Mouse (Mus musculus): Measurements from ENCODE around the gene Gm20388. TPM values are rescaled to one million over a fixed set of nuclear protein-coding genes. Genes with fewer than 3 reads are reported as not detected.

Gm20388 gene
- polyA plus RNA-seq, 1 experiment from 2014 or later, result 7.4 TPM

- Histone ChIP-seq H3K27ac (peak overlapping the region; percentile 61), H3K27me3 (no peaks in the 10 kb centered on the region), H3K4me2 (no peak overlapping the region), H3K9me3 (replicated peaks) (no peaks in the 10 kb centered on the region), H3K4me1 (peaks cover 27% of the 10 kb centered on the region), H3K36me3 (peaks cover 85% of the 10 kb centered on the region), H3K4me3 (replicated peaks) (no peak overlapping the region), H3K9ac (no peak overlapping the region)
- 0 out of 2 replicates have a peak, but pooled peaks have one; percentile 12 for ATAC-seq (replicated peaks; ENCODE audit: low FRiP score)
- WGBS, result 62% methylated on average over 3 of the region's 3 CpGs
Measured at GRCm38 (mm10) chr8:124339742-124340141, 4429.1 kb downstream of the Gm20388 start.

- no peak overlapping the region for H3K9ac ChIP-seq
- H3K4me2 ChIP-seq, result no peak overlapping the region
- no peak overlapping the region for H3K4me3 ChIP-seq (replicated peaks)
- WGBS, result 58% methylated on average over 17 of the region's 17 CpGs
- no peaks in the 10 kb centered on the region for H3K9me3 ChIP-seq (replicated peaks)
- H3K27me3 ChIP-seq, result no peaks in the 10 kb centered on the region
- peaks cover 27% of the 10 kb centered on the region for H3K4me1 ChIP-seq
- H3K36me3 ChIP-seq, result peaks cover 83% of the 10 kb centered on the region
- H3K27ac ChIP-seq, result peak overlapping the region; percentile 61
- ATAC-seq (replicated peaks; ENCODE audit: low FRiP score), result peak; percentile 90
Measured at GRCm38 (mm10) chr8:124340360-124341068, 4429.9 kb downstream of the Gm20388 start.

GRCm38 (mm10) chr8:124343151-124343550 lies 4432.5 kb downstream of the Gm20388 start:
- no peak overlapping the region for H3K27ac ChIP-seq
- ATAC-seq (replicated peaks; ENCODE audit: low FRiP score), result no peak
- peaks cover 30% of the 10 kb centered on the region for H3K4me1 ChIP-seq
- 93% methylated on average over 15 of the region's 15 CpGs for WGBS
- no peaks in the 10 kb centered on the region for H3K27me3 ChIP-seq
- H3K9me3 ChIP-seq (replicated peaks), result no peaks in the 10 kb centered on the region
- H3K4me2 ChIP-seq, result no peak overlapping the region
- peaks cover 64% of the 10 kb centered on the region for H3K36me3 ChIP-seq
- no peak overlapping the region for H3K9ac ChIP-seq
- H3K4me3 ChIP-seq (replicated peaks), result no peak overlapping the region

- no peaks in the 10 kb centered on the region for H3K9me3 ChIP-seq (replicated peaks)
- no peaks in the 10 kb centered on the region for H3K27me3 ChIP-seq
- no peak for ATAC-seq (replicated peaks; ENCODE audit: low FRiP score)
- WGBS, result 88% methylated on average over 12 of the region's 12 CpGs
- no peak overlapping the region for H3K4me2 ChIP-seq
- no peak overlapping the region for H3K9ac ChIP-seq
- peaks cover 56% of the 10 kb centered on the region for H3K36me3 ChIP-seq
- H3K27ac ChIP-seq, result no peak overlapping the region
- H3K4me3 ChIP-seq (replicated peaks), result no peak overlapping the region
- H3K4me1 ChIP-seq, result peaks cover 30% of the 10 kb centered on the region
Measured at GRCm38 (mm10) chr8:124343991-124344390, 4433.4 kb downstream of the Gm20388 start.

GRCm38 (mm10) chr8:124345098-124345497 lies 4434.5 kb downstream of the Gm20388 start:
- Histone ChIP-seq H3K4me1 (peaks cover 25% of the 10 kb centered on the region), H3K4me3 (replicated peaks) (no peak overlapping the region), H3K9ac (no peak overlapping the region), H3K9me3 (replicated peaks) (no peaks in the 10 kb centered on the region), H3K27ac (no peak overlapping the region), H3K4me2 (no peak overlapping the region), H3K27me3 (no peaks in the 10 kb centered on the region), H3K36me3 (peaks cover 53% of the 10 kb centered on the region)
- WGBS, result 84% methylated on average over 10 of the region's 10 CpGs
- ATAC-seq (replicated peaks; ENCODE audit: low FRiP score), result no peak

GRCm38 (mm10) chr8:124346852-124347523 lies 4436.3 kb downstream of the Gm20388 start:
- H3K9ac ChIP-seq, result no peak overlapping the region
- H3K4me1 ChIP-seq, result peaks cover 11% of the 10 kb centered on the region
- peaks cover 39% of the 10 kb centered on the region for H3K36me3 ChIP-seq
- H3K4me2 ChIP-seq, result no peak overlapping the region
- 0 out of 2 replicates have a peak, but pooled peaks have one; percentile 34 for ATAC-seq (replicated peaks; ENCODE audit: low FRiP score)
- H3K9me3 ChIP-seq (replicated peaks), result no peaks in the 10 kb centered on the region
- no peaks in the 10 kb centered on the region for H3K27me3 ChIP-seq
- H3K27ac ChIP-seq, result no peak overlapping the region
- no peak overlapping the region for H3K4me3 ChIP-seq (replicated peaks)
- WGBS, result 46% methylated on average over 19 of the region's 19 CpGs

- no peak; the same call in 1 of the 2 replicates for ATAC-seq (replicated peaks; ENCODE audit: low FRiP score)
- H3K27ac ChIP-seq, result peak overlapping the region; percentile 29; the same call in 1 of the 2 replicates
Measured at GRCm38 (mm10) chr8:124348087-124348486, 4437.4 kb downstream of the Gm20388 start.

GRCm38 (mm10) chr8:124349663-124350062 lies 4439.0 kb downstream of the Gm20388 start:
- Histone ChIP-seq H3K4me3 (replicated peaks) (no peak overlapping the region), H3K9ac (no peak overlapping the region), H3K36me3 (peaks cover 14% of the 10 kb centered on the region; the same call in 1 of the 2 replicates), H3K9me3 (replicated peaks) (no peaks in the 10 kb centered on the region), H3K4me2 (no peak overlapping the region), H3K27ac (no peak overlapping the region), H3K4me1 (peaks cover 9% of the 10 kb centered on the region), H3K27me3 (no peaks in the 10 kb centered on the region)
- 34% methylated on average over 7 of the region's 7 CpGs for WGBS
- 0 out of 2 replicates have a peak, but pooled peaks have one; percentile 31 for ATAC-seq (replicated peaks; ENCODE audit: low FRiP score)

More at GRCm38 (mm10) chr8:124348087-124348486, 4437.4 kb downstream of the Gm20388 start:
- Histone ChIP-seq H3K9ac (no peak overlapping the region), H3K9me3 (replicated peaks) (no peaks in the 10 kb centered on the region), H3K4me1 (peaks cover 9% of the 10 kb centered on the region), H3K36me3 (peaks cover 28% of the 10 kb centered on the region), H3K4me3 (replicated peaks) (no peak overlapping the region), H3K27me3 (no peaks in the 10 kb centered on the region), H3K4me2 (no peak overlapping the region)
- WGBS, result 48% methylated on average over 1 of the region's 1 CpGs

GRCm38 (mm10) chr8:124351636-124352035 lies 4441.0 kb downstream of the Gm20388 start:
- Histone ChIP-seq H3K27me3 (no peaks in the 10 kb centered on the region), H3K4me1 (peaks cover 9% of the 10 kb centered on the region), H3K4me2 (no peak overlapping the region), H3K36me3 (no peaks in the 10 kb centered on the region), H3K9ac (no peak overlapping the region), H3K9me3 (replicated peaks) (no peaks in the 10 kb centered on the region), H3K4me3 (replicated peaks) (no peak overlapping the region), H3K27ac (no peak overlapping the region)
- no peak for ATAC-seq (replicated peaks; ENCODE audit: low FRiP score)
- 65% methylated on average over 5 of the region's 5 CpGs for WGBS

- Histone ChIP-seq H3K9ac (no peak overlapping the region), H3K4me1 (no peaks in the 10 kb centered on the region), H3K36me3 (no peaks in the 10 kb centered on the region), H3K9me3 (replicated peaks) (no peaks in the 10 kb centered on the region), H3K4me2 (no peak overlapping the region), H3K27ac (no peak overlapping the region), H3K27me3 (no peaks in the 10 kb centered on the region), H3K4me3 (replicated peaks) (no peak overlapping the region)
- WGBS, result 75% methylated on average over 3 of the region's 3 CpGs
- ATAC-seq (replicated peaks; ENCODE audit: low FRiP score), result no peak
Measured at GRCm38 (mm10) chr8:124360911-124361310, 4450.3 kb downstream of the Gm20388 start.

- Histone ChIP-seq H3K36me3 (no peaks in the 10 kb centered on the region), H3K4me2 (no peak overlapping the region), H3K9me3 (replicated peaks) (no peaks in the 10 kb centered on the region), H3K9ac (no peak overlapping the region), H3K4me3 (replicated peaks) (no peak overlapping the region), H3K4me1 (no peaks in the 10 kb centered on the region), H3K27me3 (no peaks in the 10 kb centered on the region), H3K27ac (no peak overlapping the region)
- 82% methylated on average over 11 of the region's 11 CpGs for WGBS
- no peak for ATAC-seq (replicated peaks; ENCODE audit: low FRiP score)
Measured at GRCm38 (mm10) chr8:124361773-124362427, 4451.3 kb downstream of the Gm20388 start.

- H3K9me3 ChIP-seq (replicated peaks), result no peaks in the 10 kb centered on the region
- H3K4me3 ChIP-seq (replicated peaks), result no peak overlapping the region
- ATAC-seq (replicated peaks; ENCODE audit: low FRiP score), result no peak
- no peak overlapping the region for H3K27ac ChIP-seq
- H3K27me3 ChIP-seq, result no peaks in the 10 kb centered on the region
- 85% methylated on average over 7 of the region's 7 CpGs for WGBS
- H3K9ac ChIP-seq, result no peak overlapping the region
- H3K36me3 ChIP-seq, result no peaks in the 10 kb centered on the region
- H3K4me1 ChIP-seq, result no peaks in the 10 kb centered on the region
- no peak overlapping the region for H3K4me2 ChIP-seq
Measured at GRCm38 (mm10) chr8:124362589-124362988, 4451.9 kb downstream of the Gm20388 start.
